Mouse (Mus musculus) central nervous system, embryonic 11.5 days (tissue): Measurements from ENCODE around the gene D630045J12Rik. TPM values are rescaled to one million over a fixed set of nuclear protein-coding genes. Genes with fewer than 3 reads are reported as not detected.

Experiments used
- polyA plus RNA-seq: library from polyadenylated mRNA; depleted of rRNA; stranded (reverse); fragments of >200 nt; gene quantifications from 2 replicates; pipeline ENCODE4 v1.2.3, GENCODE M21; 2012; rRNA removed

D630045J12Rik gene
- 12.2 and 17.5 TPM in 2 replicates for polyA plus RNA-seq

GRCm38 (mm10) chr6:38253736-38254641, at the start of gene D630045J12Rik:
Gene D630045J12Rik, minus strand, starts transcription at chr6:38254009.

GRCm38 (mm10) chr6:38298761-38299401, 45.1 kb upstream of the D630045J12Rik start, which contains the start of gene Zc3hav1l:
Gene Zc3hav1l, minus strand, starts transcription at chr6:38299259.

GRCm38 (mm10) chr6:38124207-38124835, 129.5 kb downstream of the D630045J12Rik start, which contains the start of gene Atp6v0a4:
Gene Atp6v0a4, minus strand, starts transcription at chr6:38124586.

GRCm38 (mm10) chr6:38109160-38109795, 144.5 kb downstream of the D630045J12Rik start, which contains the start of gene Tmem213:
Gene Tmem213, plus strand, starts transcription at chr6:38109255.

Other genes with a start within 250 kb of the D630045J12Rik start
- gene Svopl, start 207.0 kb downstream of the D630045J12Rik start, polyA plus RNA-seq: 0.26 and 0.92 TPM in 2 replicates
- not detected in 2 replicates for gene Tmem213, start 144.8 kb downstream of the D630045J12Rik start, polyA plus RNA-seq
- gene Atp6v0a4, start 129.4 kb downstream of the D630045J12Rik start, polyA plus RNA-seq: 0.13 and 0.15 TPM in 2 replicates
- 20.8 and 41.5 TPM in 2 replicates for gene Zc3hav1l, start 45.2 kb upstream of the D630045J12Rik start, polyA plus RNA-seq
- 2.9 and 3.4 TPM in 2 replicates for gene Zc3hav1, start 100.6 kb upstream of the D630045J12Rik start, polyA plus RNA-seq
- gene Ttc26, start 127.5 kb upstream of the D630045J12Rik start, polyA plus RNA-seq: 7.5 and 10.4 TPM in 2 replicates
- gene Ubn2, start 179.9 kb upstream of the D630045J12Rik start, polyA plus RNA-seq: 19.9 and 29.3 TPM in 2 replicates